Mouse (Mus musculus): ENCODE results near the gene Ctdnep1.

DNA sequence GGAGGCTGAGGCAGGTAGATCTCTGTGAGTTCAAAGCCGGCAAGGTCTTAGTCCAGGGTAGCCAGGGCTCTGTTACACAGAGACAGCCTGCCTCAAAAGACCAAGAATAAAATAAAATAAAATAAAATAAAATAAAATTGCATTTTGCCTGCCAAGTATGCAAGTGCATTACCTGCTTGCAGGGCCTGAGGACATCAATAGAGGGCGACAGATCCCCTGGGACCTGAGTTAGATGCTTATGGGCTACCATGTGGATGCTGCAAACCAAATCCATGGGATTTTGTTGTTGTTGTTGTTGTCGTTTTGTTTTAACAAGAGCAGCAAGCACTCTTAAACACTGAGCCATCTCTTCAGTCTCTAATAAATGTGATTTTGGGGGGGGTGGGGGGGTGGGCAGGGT is 48.7 kb upstream of the Ctdnep1 start:
- TF ChIP-seq POLR2A (IDR thresholded peaks at IDR 0.05; ENCODE audit: low read depth, low read length) = no peak
- TF ChIP-seq CTCF (IDR thresholded peaks at IDR 0.05; ENCODE audit: extremely low read depth, insufficient read depth, insufficient read length, insufficient replicate concordance) = no peak

Measured in spleen, adult 2 months (tissue).